Mouse (Mus musculus): Measurements from ENCODE around the gene 2210016L21Rik.

GRCm38 (mm10) chr5:114978888-114979249 is 36.9 kb downstream of the 2210016L21Rik start:
- TF ChIP-seq POLR2A (IDR thresholded peaks at IDR 0.05; ENCODE audit: insufficient read length, low read depth) (no peak), TCF12 (IDR thresholded peaks at IDR 0.05; ENCODE audit: insufficient read depth, poor library complexity, severe bottlenecking) (no peak), USF1 (IDR thresholded peaks at IDR 0.05; ENCODE audit: low read depth) (no peak), REST (IDR thresholded peaks at IDR 0.05; ENCODE audit: insufficient read depth, insufficient read length) (no peak), POLR2AphosphoS2 (IDR thresholded peaks at IDR 0.05; ENCODE audit: insufficient read length, low read depth) (no peak), MYOG (IDR thresholded peaks at IDR 0.05; ENCODE audit: control insufficient read depth in 1 of 3, insufficient read depth in 1 of 3, insufficient read length in 2 of 3, low read depth in 2 of 3) (no peak), E2F4 (IDR thresholded peaks at IDR 0.05; ENCODE audit: insufficient read depth) (no peak), CEBPB (IDR thresholded peaks at IDR 0.05; ENCODE audit: insufficient read depth, poor library complexity, severe bottlenecking) (no peak), MYOD1 (IDR thresholded peaks at IDR 0.05; ENCODE audit: control insufficient read depth in 1 of 3, insufficient read length in 2 of 3, low read depth in 2 of 3) (no peak), SRF (IDR thresholded peaks at IDR 0.05; ENCODE audit: control insufficient read depth, insufficient read length, low read depth) (no peak)

Data from myocyte (in vitro differentiated cells).